Mouse (Mus musculus): ENCODE data around the gene Gm17660. TPM values are rescaled to one million over a fixed set of nuclear protein-coding genes. Genes with fewer than 3 reads are reported as not detected.

Gm17660 gene
- not detected in 2 replicates for polyA plus RNA-seq (2014; fragmentation: Nextera tagmentation; extraction: Ambion mirVana)

DNA sequence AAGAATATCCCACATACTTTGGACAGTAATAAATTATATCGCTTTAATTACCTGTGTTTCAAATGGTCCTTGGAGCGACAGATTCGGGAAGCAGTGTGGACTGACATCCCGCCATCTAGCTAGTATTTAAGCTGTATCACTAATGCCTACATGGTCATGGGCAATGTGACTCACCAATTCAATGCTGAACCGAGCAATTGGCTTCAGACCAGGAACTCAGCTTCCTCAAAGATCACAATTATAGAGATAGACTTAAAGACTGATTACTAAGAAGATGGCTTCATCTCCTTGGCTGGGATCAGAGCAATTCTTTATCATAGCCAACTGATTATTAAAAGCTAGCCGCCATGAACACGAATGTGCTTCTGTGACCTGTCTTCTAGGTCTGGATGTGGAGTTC, at the start of gene Gm17660:
Gm17660 (minus strand) TSS at position 101 of the 400 bp plus-strand sequence.
- 92% methylated on average over 7 of the region's 7 CpGs for WGBS
- Histone ChIP-seq H3K9me3 (ENCODE audit: control insufficient read depth, low read length) (no peaks in the 10 kb centered on the region), H3K27me3 (ENCODE audit: control insufficient read depth, insufficient read depth, low read length) (no peaks in the 10 kb centered on the region), H3K4me3 (ENCODE audit: low read depth, low read length) (no peak within 1 kb of the TSS), H3K4me1 (ENCODE audit: control insufficient read depth, insufficient read depth, low read length) (peaks cover 3% of the 10 kb centered on the region; the same call in 1 of the 2 replicates), H3K36me3 (ENCODE audit: control insufficient read depth, insufficient read depth, low read length) (no peaks in the 10 kb centered on the region), H3K27ac (ENCODE audit: low read depth, low read length) (no peak within 1 kb of the TSS), H3K4me2 (ENCODE audit: low read depth) (no peak within 1 kb of the TSS), H3K9ac (ENCODE audit: low read length) (no peak within 1 kb of the TSS)
- no peak for DNase-seq (ENCODE audit: low spot score)
- no peak for ATAC-seq (ENCODE audit: insufficient read depth, low FRiP score, low TSS enrichment)

DNA sequence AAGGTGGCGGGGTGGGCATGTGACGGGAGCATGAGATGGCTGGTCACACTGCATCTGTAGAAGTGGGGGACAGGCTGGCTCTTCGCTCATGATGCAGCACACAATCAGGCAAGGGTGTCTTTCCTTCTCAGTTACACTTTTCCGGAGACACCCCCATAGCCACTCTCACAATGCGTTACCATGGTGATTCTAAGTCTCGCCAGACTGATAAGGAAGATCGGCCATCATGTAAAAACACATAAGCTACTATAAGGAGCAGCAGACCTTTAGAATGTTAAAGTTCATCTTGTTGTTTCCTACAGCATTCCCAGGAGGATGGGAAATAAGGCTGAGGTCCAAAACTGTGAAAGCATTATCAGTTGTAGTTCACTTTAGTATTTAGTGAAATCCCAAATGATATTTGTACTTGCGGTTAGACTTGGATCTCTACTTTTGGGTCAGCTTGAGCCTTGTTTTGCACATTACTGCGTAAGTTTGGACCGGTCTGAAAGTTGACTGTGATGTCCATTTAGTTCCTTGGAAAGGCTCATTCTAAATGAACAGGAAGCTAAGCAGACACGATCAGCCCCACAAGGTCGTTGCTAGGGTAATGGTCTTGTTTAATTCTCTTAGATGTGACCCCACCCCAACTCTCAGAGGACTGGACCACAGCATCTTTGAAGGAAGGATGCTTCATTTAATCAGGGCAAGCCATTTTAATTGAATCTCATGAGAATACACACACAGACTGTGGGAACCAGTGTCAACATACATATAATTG, 49.3 kb upstream of the Gm17660 start:
- 86% methylated on average over 12 of the region's 12 CpGs for WGBS
- H3K9me3 ChIP-seq (ENCODE audit: control insufficient read depth, low read length), result no peaks in the 10 kb centered on the region
- DNase-seq (ENCODE audit: low spot score), result no peak
- H3K9ac ChIP-seq (ENCODE audit: low read length), result no peak overlapping the region
- ATAC-seq (ENCODE audit: insufficient read depth, low FRiP score, low TSS enrichment), result no peak
- no peaks in the 10 kb centered on the region for H3K27me3 ChIP-seq (ENCODE audit: control insufficient read depth, insufficient read depth, low read length)
- no peak overlapping the region for H3K4me3 ChIP-seq (ENCODE audit: low read depth, low read length)
- no peak overlapping the region for H3K4me2 ChIP-seq (ENCODE audit: low read depth)
- no peak overlapping the region for H3K27ac ChIP-seq (ENCODE audit: low read depth, low read length)
- H3K4me1 ChIP-seq (ENCODE audit: control insufficient read depth, insufficient read depth, low read length), result no peaks in the 10 kb centered on the region
- no peaks in the 10 kb centered on the region for H3K36me3 ChIP-seq (ENCODE audit: control insufficient read depth, insufficient read depth, low read length)

DNA sequence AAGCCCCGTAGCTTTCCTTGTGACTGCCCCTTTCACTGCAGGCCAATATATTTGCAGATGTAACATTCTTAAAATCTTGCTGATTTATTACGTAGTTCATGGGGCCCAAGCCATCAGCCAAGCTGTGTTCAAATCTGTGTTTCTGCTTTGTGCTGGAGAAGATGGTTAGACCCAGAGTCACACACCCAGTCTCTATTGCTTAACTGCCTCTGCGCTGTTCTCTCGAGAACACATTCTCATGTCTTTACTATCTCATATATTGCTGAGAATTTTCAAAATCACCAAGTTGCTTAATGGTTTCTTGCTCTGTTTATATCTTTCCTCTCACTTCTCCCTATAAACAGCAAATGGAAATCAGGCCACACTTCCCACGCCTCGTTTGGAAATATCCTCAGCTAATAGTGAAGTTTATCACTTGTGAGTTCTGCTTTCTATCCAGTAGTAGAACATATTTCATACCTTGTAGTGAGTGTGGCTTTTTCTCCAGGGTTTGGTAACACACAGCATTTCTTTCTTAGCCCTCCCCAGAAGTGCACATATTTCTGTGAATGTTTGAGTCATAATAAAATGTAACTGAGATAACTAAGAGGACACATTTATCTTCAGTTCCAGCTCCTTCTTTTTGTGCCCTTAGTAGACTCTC, 46.7 kb upstream of the Gm17660 start:
- ATAC-seq (ENCODE audit: insufficient read depth, low FRiP score, low TSS enrichment) (no peak), DNase-seq (ENCODE audit: low spot score) (no peak)
- no peak overlapping the region for H3K4me2 ChIP-seq (ENCODE audit: low read depth)
- H3K27ac ChIP-seq (ENCODE audit: low read depth, low read length), result no peak overlapping the region
- no peaks in the 10 kb centered on the region for H3K36me3 ChIP-seq (ENCODE audit: control insufficient read depth, insufficient read depth, low read length)
- 80% methylated on average over 6 of the region's 6 CpGs for WGBS
- no peaks in the 10 kb centered on the region for H3K4me1 ChIP-seq (ENCODE audit: control insufficient read depth, insufficient read depth, low read length)
- no peak overlapping the region for H3K4me3 ChIP-seq (ENCODE audit: low read depth, low read length)
- H3K9me3 ChIP-seq (ENCODE audit: control insufficient read depth, low read length), result no peaks in the 10 kb centered on the region
- no peaks in the 10 kb centered on the region for H3K27me3 ChIP-seq (ENCODE audit: control insufficient read depth, insufficient read depth, low read length)
- no peak overlapping the region for H3K9ac ChIP-seq (ENCODE audit: low read length)

DNA sequence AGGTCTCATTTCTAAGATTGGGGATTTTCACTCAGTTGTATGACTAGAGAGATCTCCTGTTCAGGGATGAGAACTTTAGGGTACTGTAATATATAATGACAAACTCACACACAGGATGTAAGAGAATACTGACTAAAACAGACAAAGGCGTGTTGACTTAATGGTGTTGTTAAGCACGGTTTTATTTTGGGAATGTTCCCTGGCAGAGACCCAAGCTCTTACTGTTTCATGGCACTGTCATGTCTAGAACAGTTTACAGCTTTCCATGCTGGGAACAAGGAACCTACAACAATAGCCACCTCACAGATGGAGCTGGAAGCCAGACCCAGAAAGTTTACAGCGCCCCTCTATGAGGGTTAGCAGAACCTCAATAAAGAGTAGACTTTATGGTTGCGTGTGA, 38.5 kb upstream of the Gm17660 start:
- Histone ChIP-seq H3K4me2 (ENCODE audit: low read depth) (no peak overlapping the region), H3K4me3 (ENCODE audit: low read depth, low read length) (no peak overlapping the region), H3K36me3 (ENCODE audit: control insufficient read depth, insufficient read depth, low read length) (no peaks in the 10 kb centered on the region), H3K9me3 (ENCODE audit: control insufficient read depth, low read length) (no peaks in the 10 kb centered on the region), H3K27me3 (ENCODE audit: control insufficient read depth, insufficient read depth, low read length) (no peaks in the 10 kb centered on the region), H3K27ac (ENCODE audit: low read depth, low read length) (no peak overlapping the region), H3K9ac (ENCODE audit: low read length) (no peak overlapping the region), H3K4me1 (ENCODE audit: control insufficient read depth, insufficient read depth, low read length) (peaks cover 25% of the 10 kb centered on the region)
- DNase-seq (ENCODE audit: low spot score) (no peak), ATAC-seq (ENCODE audit: insufficient read depth, low FRiP score, low TSS enrichment) (no peak)
- WGBS, result 86% methylated on average over 4 of the region's 4 CpGs

DNA sequence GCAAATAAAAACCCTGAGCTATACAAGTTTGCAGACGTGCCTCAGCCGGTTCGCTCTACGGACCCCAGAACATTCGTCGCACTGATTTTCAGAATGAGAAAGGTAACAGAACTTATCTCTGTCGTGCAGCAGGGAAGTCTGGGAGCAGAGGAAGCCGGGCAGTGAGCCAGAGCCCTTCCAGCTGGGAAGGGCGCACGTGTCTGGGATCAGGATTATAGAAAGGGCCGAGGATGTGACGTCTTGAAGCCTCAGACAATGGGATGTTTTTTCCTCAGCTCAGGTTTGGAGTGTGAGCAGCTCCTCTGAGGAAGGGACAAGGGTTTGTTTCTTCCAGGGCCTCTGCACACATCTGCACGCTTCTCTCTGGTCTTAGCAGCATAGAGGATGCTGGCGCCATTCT, 37.7 kb upstream of the Gm17660 start:
- no peak for ATAC-seq (ENCODE audit: insufficient read depth, low FRiP score, low TSS enrichment)
- H3K36me3 ChIP-seq (ENCODE audit: control insufficient read depth, insufficient read depth, low read length), result no peaks in the 10 kb centered on the region
- H3K4me1 ChIP-seq (ENCODE audit: control insufficient read depth, insufficient read depth, low read length), result peaks cover 31% of the 10 kb centered on the region
- no peak overlapping the region for H3K9ac ChIP-seq (ENCODE audit: low read length)
- no peaks in the 10 kb centered on the region for H3K9me3 ChIP-seq (ENCODE audit: control insufficient read depth, low read length)
- DNase-seq (ENCODE audit: low spot score), result peak; percentile 43
- no peak overlapping the region for H3K4me3 ChIP-seq (ENCODE audit: low read depth, low read length)
- no peak overlapping the region for H3K4me2 ChIP-seq (ENCODE audit: low read depth)
- no peaks in the 10 kb centered on the region for H3K27me3 ChIP-seq (ENCODE audit: control insufficient read depth, insufficient read depth, low read length)
- no peak overlapping the region for H3K27ac ChIP-seq (ENCODE audit: low read depth, low read length)
- WGBS, result 73% methylated on average over 14 of the region's 14 CpGs

DNA sequence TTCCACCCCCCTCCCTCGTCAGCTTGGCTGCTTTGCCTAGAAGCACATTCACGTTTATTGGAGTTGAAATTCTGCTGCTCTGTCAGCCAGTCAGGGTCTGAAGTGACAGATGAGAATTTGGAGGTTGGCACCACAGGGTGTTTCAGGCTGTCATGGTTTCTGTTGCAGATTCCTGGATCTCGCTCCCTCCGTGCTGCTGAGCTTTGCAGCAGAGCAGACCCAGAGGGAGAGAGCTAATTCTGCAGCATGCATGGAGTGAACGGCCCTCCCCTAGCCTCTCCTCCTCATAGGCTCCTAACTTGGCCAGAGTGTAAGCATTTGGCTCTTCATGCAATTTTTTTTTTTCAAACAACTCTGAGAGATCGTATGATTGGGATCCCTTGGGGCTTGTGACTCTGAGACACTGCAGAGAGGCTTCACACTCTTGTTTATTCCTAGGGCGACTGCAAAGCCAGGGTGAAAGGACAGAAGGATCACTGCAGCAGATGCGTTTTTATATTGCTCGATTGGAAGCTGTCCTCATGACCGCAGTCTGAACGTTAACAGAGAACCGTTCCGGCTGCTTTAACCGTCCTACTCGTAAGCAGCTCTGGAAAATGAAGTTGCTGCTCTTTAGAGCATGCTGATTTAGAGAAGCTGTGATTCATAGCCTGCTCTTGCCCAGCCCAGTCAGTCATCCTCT, 36.2 kb upstream of the Gm17660 start, which contains the start of gene Sparcl1:
Sparcl1 (minus strand) TSS at position 243 of the 682 bp plus-strand sequence.
- Histone ChIP-seq H3K27me3 (ENCODE audit: control insufficient read depth, insufficient read depth, low read length) (no peaks in the 10 kb centered on the region), H3K4me2 (ENCODE audit: low read depth) (peak within 1 kb of the TSS; percentile 35), H3K27ac (ENCODE audit: low read depth, low read length) (peak within 1 kb of the TSS; percentile 81), H3K9me3 (ENCODE audit: control insufficient read depth, low read length) (no peaks in the 10 kb centered on the region), H3K9ac (ENCODE audit: low read length) (peak within 1 kb of the TSS; percentile 49), H3K36me3 (ENCODE audit: control insufficient read depth, insufficient read depth, low read length) (no peaks in the 10 kb centered on the region), H3K4me1 (ENCODE audit: control insufficient read depth, insufficient read depth, low read length) (peaks cover 42% of the 10 kb centered on the region), H3K4me3 (ENCODE audit: low read depth, low read length) (peak within 1 kb of the TSS; percentile 11; the same call in 1 of the 2 replicates)
- 18% methylated on average over 15 of the region's 15 CpGs for WGBS
- DNase-seq (ENCODE audit: low spot score) (peak; percentile 52), ATAC-seq (ENCODE audit: insufficient read depth, low FRiP score, low TSS enrichment) (no peak)

DNA sequence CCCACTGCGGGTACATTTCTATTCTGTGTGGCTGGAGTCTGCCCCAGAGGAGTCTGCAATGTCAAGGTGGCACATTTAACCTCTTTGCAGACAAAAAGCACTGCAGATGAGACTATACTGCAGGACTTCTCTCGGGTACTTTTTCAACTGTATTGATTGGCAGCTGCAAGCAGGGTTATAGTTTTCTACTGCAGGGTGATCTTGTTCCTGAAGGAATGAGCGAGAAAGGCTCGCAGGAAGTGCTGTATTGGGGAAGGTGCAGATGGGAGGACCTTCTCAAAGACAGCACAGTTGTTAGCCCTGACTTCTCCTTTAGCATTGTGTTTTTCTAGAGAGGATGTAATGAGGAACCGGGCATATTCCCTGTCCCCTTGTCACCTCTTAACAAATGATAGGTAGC, 35.1 kb upstream of the Gm17660 start:
- Histone ChIP-seq H3K4me1 (ENCODE audit: control insufficient read depth, insufficient read depth, low read length) (peaks cover 52% of the 10 kb centered on the region), H3K9me3 (ENCODE audit: control insufficient read depth, low read length) (no peaks in the 10 kb centered on the region), H3K27me3 (ENCODE audit: control insufficient read depth, insufficient read depth, low read length) (no peaks in the 10 kb centered on the region), H3K27ac (ENCODE audit: low read depth, low read length) (peak overlapping the region; percentile 81), H3K4me3 (ENCODE audit: low read depth, low read length) (0 out of 2 replicates have a peak overlapping the region, but pooled peaks have one; percentile 8), H3K9ac (ENCODE audit: low read length) (peak overlapping the region; percentile 35; the same call in 1 of the 2 replicates), H3K36me3 (ENCODE audit: control insufficient read depth, insufficient read depth, low read length) (no peaks in the 10 kb centered on the region), H3K4me2 (ENCODE audit: low read depth) (peak overlapping the region; percentile 1)
- ATAC-seq (ENCODE audit: insufficient read depth, low FRiP score, low TSS enrichment) (no peak), DNase-seq (ENCODE audit: low spot score) (no peak)
- WGBS, result 2% methylated on average over 5 of the region's 5 CpGs

DNA sequence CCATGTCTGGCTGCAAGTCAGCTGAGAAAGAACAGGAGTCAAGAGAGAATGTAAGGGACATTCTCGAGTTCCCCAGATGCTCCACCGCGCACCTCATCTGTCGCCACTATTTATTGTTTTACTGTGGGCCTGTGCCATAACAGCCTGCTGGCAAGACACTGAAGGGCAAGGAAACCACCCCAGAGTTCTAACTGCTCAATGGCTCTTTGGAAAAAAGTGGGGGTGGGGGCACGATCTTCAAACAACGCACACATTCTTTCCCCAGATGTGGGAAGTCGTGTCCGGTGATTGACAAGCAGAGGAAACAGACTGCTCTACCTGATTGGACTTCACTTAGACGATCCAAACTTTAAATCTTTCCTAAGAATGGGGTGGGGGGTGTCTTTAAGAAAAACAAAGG, 34.6 kb upstream of the Gm17660 start:
- Histone ChIP-seq H3K36me3 (ENCODE audit: control insufficient read depth, insufficient read depth, low read length) (no peaks in the 10 kb centered on the region), H3K9ac (ENCODE audit: low read length) (no peak overlapping the region; the same call in 1 of the 2 replicates), H3K9me3 (ENCODE audit: control insufficient read depth, low read length) (no peaks in the 10 kb centered on the region), H3K4me3 (ENCODE audit: low read depth, low read length) (no peak overlapping the region), H3K27me3 (ENCODE audit: control insufficient read depth, insufficient read depth, low read length) (no peaks in the 10 kb centered on the region), H3K4me1 (ENCODE audit: control insufficient read depth, insufficient read depth, low read length) (peaks cover 52% of the 10 kb centered on the region), H3K4me2 (ENCODE audit: low read depth) (peak overlapping the region; percentile 1; the same call in 1 of the 2 replicates), H3K27ac (ENCODE audit: low read depth, low read length) (peak overlapping the region; percentile 81)
- ATAC-seq (ENCODE audit: insufficient read depth, low FRiP score, low TSS enrichment) (no peak), DNase-seq (ENCODE audit: low spot score) (peak; percentile 55)
- WGBS, result 4% methylated on average over 9 of the region's 9 CpGs

All from neural tube, embryonic 11.5 days (tissue).